Comparison of ENCODE assay signal across 30 mouse cellular contexts in the genomic region with DNA sequence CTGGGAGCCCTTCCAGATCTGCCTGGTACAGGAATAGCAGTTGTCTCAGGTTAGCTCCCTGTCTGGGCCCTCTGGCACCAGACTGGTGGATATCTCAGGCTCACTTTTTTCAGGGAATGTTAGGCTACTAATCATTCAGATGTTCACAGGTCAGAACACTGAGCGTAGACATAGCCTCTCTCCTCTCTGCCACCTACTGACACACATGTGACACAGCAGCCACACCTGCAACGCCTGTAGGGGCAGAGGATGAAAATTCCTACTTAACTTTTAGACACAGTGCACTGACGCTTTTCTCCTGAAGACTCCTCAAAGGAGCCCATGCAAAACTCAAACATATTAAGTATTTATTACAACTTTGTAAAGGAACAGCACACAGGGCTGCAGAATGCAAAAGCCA. TPM values are rescaled to one million over a fixed set of nuclear protein-coding genes. Genes with fewer than 3 reads are reported as not detected.
DNase-seq lines count a peak whose midpoint lies in the region; ATAC-seq and TF ChIP-seq lines count a peak whose summit lies in the region.
"Had no signal": no experiment of that assay in that cellular context is flagged by ENCODE, and none has a peak within 500 bp of the region (broad histone marks: within the 10 kb centered on the region; RNA-seq: fewer than 3 reads in every experiment).

No protein-coding gene starts in this region.

- WGBS in intestine, postnatal 0 days, result 77% methylated on average over 3 of the region's 3 CpGs
- WGBS in intestine, embryonic 16.5 days, result 73% methylated on average over 3 of the region's 3 CpGs
- WGBS in liver, postnatal 0 days (ENCODE audit: insufficient replicate concordance), result 75% methylated on average over 3 of the region's 3 CpGs

- ATAC-seq in intestine, postnatal 0 days, result no peak
- no peak for ATAC-seq in intestine, embryonic 16.5 days
- no peak for ATAC-seq in liver, postnatal 0 days
- no peak for ATAC-seq in monocyte, adult 5-6 weeks (replicated peaks; ENCODE audit: insufficient number of reproducible peaks, low FRiP score, low TSS enrichment, poor library complexity, severe bottlenecking)
- ATAC-seq: forebrain, embryonic 15.5 days; intestine, embryonic 15.5 days; midbrain, embryonic 15.5 days had no signal

- H3K4me2 ChIP-seq in intestine, postnatal 0 days (replicated peaks; ENCODE audit: low read depth), result no peak overlapping the region
- H3K4me2 ChIP-seq in intestine, embryonic 16.5 days (ENCODE audit: low read depth, low read length), result no peak overlapping the region
- no peak overlapping the region for H3K4me2 ChIP-seq in liver, postnatal 0 days (ENCODE audit: low read depth, low read length)
- H3K4me2 ChIP-seq: forebrain, embryonic 15.5 days; hindbrain, embryonic 15.5 days; intestine, embryonic 15.5 days; kidney, embryonic 15.5 days; limb, embryonic 12.5 days; liver, embryonic 13.5 days; midbrain, embryonic 15.5 days; neural tube, embryonic 13.5 days had no signal

- H3K27ac ChIP-seq in intestine, postnatal 0 days (ENCODE audit: low read depth, low read length), result no peak overlapping the region
- no peak overlapping the region for H3K27ac ChIP-seq in intestine, embryonic 16.5 days (ENCODE audit: low read length)
- H3K27ac ChIP-seq in liver, postnatal 0 days (ENCODE audit: low read depth), result no peak overlapping the region
- H3K27ac ChIP-seq in cortical plate, adult 2 months (ENCODE audit: insufficient read depth, low read length), result no peak overlapping the region
- H3K27ac ChIP-seq: embryonic facial prominence, embryonic 10.5 days; forebrain, embryonic 15.5 days; hindbrain, embryonic 15.5 days; intestine, embryonic 15.5 days; kidney, embryonic 15.5 days; limb, embryonic 12.5 days; liver, embryonic 13.5 days; midbrain, embryonic 15.5 days; neural tube, embryonic 13.5 days had no signal

- H3K36me3 ChIP-seq in intestine, postnatal 0 days (ENCODE audit: control insufficient read depth, insufficient read depth), result peaks cover 68% of the 10 kb centered on the region
- H3K36me3 ChIP-seq in intestine, embryonic 16.5 days (ENCODE audit: control insufficient read depth, insufficient read depth, low read length), result peaks cover 12% of the 10 kb centered on the region; the same call in 1 of the 2 replicates
- H3K36me3 ChIP-seq in liver, postnatal 0 days (replicated peaks; ENCODE audit: insufficient read depth, low read length), result peaks cover 26% of the 10 kb centered on the region

- no peaks in the 10 kb centered on the region for H3K27me3 ChIP-seq in intestine, postnatal 0 days (replicated peaks; ENCODE audit: control insufficient read depth, insufficient read depth, low read length)
- H3K27me3 ChIP-seq in intestine, embryonic 16.5 days (replicated peaks; ENCODE audit: control insufficient read depth, insufficient read depth, low read length), result no peaks in the 10 kb centered on the region
- H3K27me3 ChIP-seq in liver, postnatal 0 days (ENCODE audit: insufficient read depth, low read length), result no peaks in the 10 kb centered on the region
- H3K27me3 ChIP-seq: CH12.LX; forebrain, embryonic 15.5 days; hindbrain, embryonic 15.5 days; intestine, embryonic 15.5 days; kidney, embryonic 15.5 days; limb, embryonic 12.5 days; liver, embryonic 13.5 days; megakaryocyte, embryonic 14.5 days; midbrain, embryonic 15.5 days; neural tube, embryonic 13.5 days had no signal

- TF ChIP-seq EP300 in liver, postnatal 0 days (IDR thresholded peaks at IDR 0.05; ENCODE audit: low read depth), result no peak

- DNase-seq in liver, postnatal 0 days, result no peak
- no peak for DNase-seq in liver
- DNase-seq in ES-CJ7 (ENCODE audit: low read depth, low spot score), result peak; percentile 34
- DNase-seq: adrenal gland, adult 2 months; B cell, adult 2 months; cerebellum, adult 11 months; cerebellum, adult 9-11 months; gastrocnemius, postnatal 14 days; heart, postnatal 4 days; liver, embryonic 13.5 days; lung, postnatal 10 days; retina, postnatal 1 day; right cerebral cortex, postnatal 25 days; spleen, adult 18-20 months; thymus, postnatal 25 days had no signal

- 0 out of 2 replicates have a peak, but pooled peaks cover 5% of the 10 kb centered on the region for H3K4me1 ChIP-seq in intestine, postnatal 0 days (replicated peaks; ENCODE audit: control insufficient read depth, insufficient read depth, low read length)
- H3K4me1 ChIP-seq in intestine, embryonic 16.5 days (ENCODE audit: control insufficient read depth, insufficient read depth, low read length), result no peaks in the 10 kb centered on the region
- H3K4me1 ChIP-seq in liver, postnatal 0 days (ENCODE audit: insufficient read depth), result no peaks in the 10 kb centered on the region
- no peaks in the 10 kb centered on the region for H3K4me1 ChIP-seq in cortical plate, adult 2 months (ENCODE audit: control insufficient read depth, insufficient read depth, low read length)
- H3K4me1 ChIP-seq: embryonic facial prominence, embryonic 10.5 days; forebrain, embryonic 15.5 days; hindbrain, embryonic 15.5 days; intestine, embryonic 15.5 days; kidney, embryonic 15.5 days; limb, embryonic 12.5 days; midbrain, embryonic 15.5 days; neural tube, embryonic 13.5 days had no signal

- no peak for TF ChIP-seq POLR2A in cortical plate, adult 2 months (IDR thresholded peaks at IDR 0.05; ENCODE audit: extremely low read depth, insufficient read depth, low read length)

- H3K9ac ChIP-seq in intestine, postnatal 0 days (ENCODE audit: low read depth, low read length), result no peak overlapping the region
- H3K9ac ChIP-seq in intestine, embryonic 16.5 days (ENCODE audit: low read depth, low read length), result no peak overlapping the region
- H3K9ac ChIP-seq in liver, postnatal 0 days (replicated peaks), result no peak overlapping the region
- H3K9ac ChIP-seq: forebrain, embryonic 15.5 days; hindbrain, embryonic 15.5 days; intestine, embryonic 15.5 days; kidney, embryonic 15.5 days; limb, embryonic 12.5 days; liver, embryonic 13.5 days; midbrain, embryonic 15.5 days; neural tube, embryonic 13.5 days had no signal

- no peak overlapping the region for H3K4me3 ChIP-seq in intestine, postnatal 0 days (ENCODE audit: low read depth, low read length)
- no peak overlapping the region for H3K4me3 ChIP-seq in intestine, embryonic 16.5 days (ENCODE audit: low read length)
- H3K4me3 ChIP-seq in liver, postnatal 0 days (ENCODE audit: low read depth, low read length), result no peak overlapping the region
- H3K4me3 ChIP-seq in cortical plate, adult 2 months (ENCODE audit: insufficient read depth, low read length), result no peak overlapping the region
- H3K4me3 ChIP-seq: embryonic facial prominence, embryonic 10.5 days; forebrain, embryonic 15.5 days; hindbrain, embryonic 15.5 days; intestine, embryonic 15.5 days; kidney, embryonic 15.5 days; limb, embryonic 12.5 days; liver, embryonic 13.5 days; megakaryocyte, embryonic 14.5 days; midbrain, embryonic 15.5 days; myocyte; neural tube, embryonic 13.5 days had no signal

- no peaks in the 10 kb centered on the region for H3K9me3 ChIP-seq in intestine, postnatal 0 days (ENCODE audit: control insufficient read depth)
- H3K9me3 ChIP-seq in intestine, embryonic 16.5 days (ENCODE audit: control insufficient read depth, low read length), result no peaks in the 10 kb centered on the region; the same call in 1 of the 2 replicates
- no peaks in the 10 kb centered on the region; the same call in 1 of the 2 replicates for H3K9me3 ChIP-seq in liver, postnatal 0 days (ENCODE audit: low read length)
- H3K9me3 ChIP-seq: forebrain, embryonic 15.5 days; hindbrain, embryonic 15.5 days; intestine, embryonic 15.5 days; kidney, embryonic 15.5 days; limb, embryonic 12.5 days; liver, embryonic 13.5 days; megakaryocyte, embryonic 14.5 days; midbrain, embryonic 15.5 days; neural tube, embryonic 13.5 days had no signal

- peak; percentile 56 for TF ChIP-seq CTCF in intestine, postnatal 0 days (IDR thresholded peaks at IDR 0.05; ENCODE audit: low read depth)
- peak; percentile 39; the same call in 1 of the 2 replicates for TF ChIP-seq CTCF in liver, postnatal 0 days (IDR thresholded peaks at IDR 0.05; ENCODE audit: low read depth)
- 0 out of 2 replicates have a peak, but pooled peaks have one; percentile 4 for TF ChIP-seq CTCF in cortical plate, adult 2 months (IDR thresholded peaks at IDR 0.05; ENCODE audit: extremely low read depth, insufficient read depth, low read length)

RNA-seq across cellular contexts. Expression of gene Ctnnal1, which starts 32.5 kb away (rescaled TPM):
- polyA plus RNA-seq in intestine, postnatal 0 days (2015; fragmentation: Nextera tagmentation; extraction: Ambion mirVana), result 9.7 and 10.1 TPM in 2 replicates
- 17.7 and 19.3 TPM in 2 replicates for polyA plus RNA-seq in intestine, embryonic 16.5 days (2015; fragmentation: Nextera tagmentation; extraction: Ambion mirVana)
- 4.3 and 5.1 TPM in 2 replicates for polyA plus RNA-seq in liver, postnatal 0 days (2015; fragmentation: Nextera tagmentation; extraction: Ambion mirVana)
- 22.2 and 26.1 TPM in 2 replicates for polyA plus RNA-seq in cortical plate, adult 2 months (2012; rRNA removed)
- total RNA-seq in monocyte, adult 5-6 weeks (2017), result 0.19 to 2.6 TPM (median 0.21 TPM) in 3 replicates

RNA-seq across cellular contexts. Expression of gene Tmem245, which starts 49.7 kb away (rescaled TPM):
- polyA plus RNA-seq in intestine, postnatal 0 days (2015; fragmentation: Nextera tagmentation; extraction: Ambion mirVana), result 3.3 and 3.6 TPM in 2 replicates
- polyA plus RNA-seq in intestine, embryonic 16.5 days (2015; fragmentation: Nextera tagmentation; extraction: Ambion mirVana), result 6.3 and 6.7 TPM in 2 replicates
- polyA plus RNA-seq in liver, postnatal 0 days (2015; fragmentation: Nextera tagmentation; extraction: Ambion mirVana), result 1.3 and 2.0 TPM in 2 replicates
- polyA plus RNA-seq in cortical plate, adult 2 months (2012; rRNA removed), result 17.4 and 17.5 TPM in 2 replicates
- 7.8 to 15.0 TPM (median 9.9 TPM) in 3 replicates for total RNA-seq in monocyte, adult 5-6 weeks (2017)

Comparison
In these comparisons a context has a peak if more than half of its experiments do, and no peak if none do; other contexts are left out.
1. CTCF ChIP-seq: peak in every context shown above with its lines; median percentile 56 in intestine, postnatal 0 days; 39 in liver, postnatal 0 days; 4 in cortical plate, adult 2 months.